ENCODE assay signal across 21 mouse cellular contexts in the genomic region with DNA sequence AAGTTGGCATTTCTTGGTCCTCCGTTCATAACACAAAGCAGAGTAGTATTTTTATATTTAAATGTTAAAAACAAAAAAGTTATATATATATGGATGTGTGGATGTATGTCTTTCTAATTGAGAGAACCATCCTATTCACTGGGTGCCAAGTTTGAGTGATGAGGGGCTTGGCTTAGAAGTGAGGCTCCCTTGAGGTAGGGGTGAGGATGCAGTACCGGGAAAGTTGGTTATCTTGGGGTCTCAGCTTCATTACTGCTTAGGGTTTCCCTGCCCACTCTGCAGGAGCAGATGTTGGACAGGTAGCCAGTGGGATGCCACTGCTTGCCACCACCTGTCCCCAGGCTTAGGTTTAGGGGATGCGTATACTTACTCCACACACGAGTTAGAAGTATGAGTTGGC. TPM values are rescaled to one million over a fixed set of nuclear protein-coding genes. Genes with fewer than 3 reads are reported as not detected.
"Had no signal": no experiment of that assay in that cellular context is flagged by ENCODE, and none has a peak within 500 bp of the region (broad histone marks: within the 10 kb centered on the region; RNA-seq: fewer than 3 reads in every experiment).

No protein-coding gene starts in this region.

- H3K4me1 ChIP-seq: neural tube, embryonic 12.5 days; stomach, embryonic 15.5 days had no signal

- H3K9me3 ChIP-seq: lung, embryonic 15.5 days; megakaryocyte, embryonic 14.5 days; midbrain, embryonic 13.5 days; neural tube, embryonic 12.5 days; stomach, embryonic 15.5 days had no signal

- H3K4me3 ChIP-seq: lung, embryonic 15.5 days; megakaryocyte, embryonic 14.5 days; midbrain, embryonic 13.5 days; neural tube, embryonic 12.5 days; stomach, embryonic 15.5 days had no signal

- H3K27me3 ChIP-seq: lung, embryonic 15.5 days; megakaryocyte, embryonic 14.5 days; midbrain, embryonic 13.5 days; neural tube, embryonic 12.5 days; stomach, embryonic 15.5 days had no signal

- ATAC-seq: lung, postnatal 0 days had no signal

- H3K27ac ChIP-seq: liver, embryonic 14.5 days; lung, embryonic 15.5 days; macrophage; midbrain, embryonic 13.5 days; neural tube, embryonic 12.5 days; stomach, embryonic 15.5 days; stomach, postnatal 0 days had no signal

- H3K9ac ChIP-seq: liver, embryonic 14.5 days; lung, embryonic 15.5 days; midbrain, embryonic 13.5 days; neural tube, embryonic 12.5 days; stomach, embryonic 15.5 days had no signal

- DNase-seq: lung, postnatal 14 days; lung, postnatal 36 days; right cerebral cortex, postnatal 14 days; thymus, adult 2 months; thymus, postnatal 25 days; thymus, postnatal 4 days had no signal

- H3K4me2 ChIP-seq: liver, embryonic 11.5 days; lung, embryonic 15.5 days; midbrain, embryonic 13.5 days; neural tube, embryonic 12.5 days; stomach, embryonic 15.5 days had no signal

RNA-seq across cellular contexts. Expression of a gene that starts 17.2 kb away (rescaled TPM):
- polyA plus RNA-seq: liver, embryonic 11.5 days; liver, embryonic 14.5 days; lung, embryonic 15.5 days; lung, postnatal 0 days; macrophage; midbrain, embryonic 13.5 days; midbrain, postnatal 0 days; neural tube, embryonic 12.5 days; neural tube, embryonic 14.5 days; spleen, adult 2 months; stomach, embryonic 15.5 days; stomach, postnatal 0 days; testis, adult 2 months; thymus, adult 2 months; urinary bladder, adult 2 months had no signal

RNA-seq across cellular contexts. Expression of a gene that starts 34.6 kb away (rescaled TPM):
- polyA plus RNA-seq: macrophage; spleen, adult 2 months; testis, adult 2 months; urinary bladder, adult 2 months had no signal
